Mouse (Mus musculus) ZHBTc4 (cell line): ENCODE results near the gene Myh9.

Source experiments
- DNase-seq: peaks from one replicate; pipeline ENCODE4 v3.0.0-alpha.2; 2011; ENCODE audit warnings: low read depth, low spot score

The Myh9 gene

GRCm38 (mm10) chr15:77789186-77789585 is 52.8 kb downstream of the Myh9 start:
- no peak for DNase-seq

- DNase-seq, result no peak
Measured at GRCm38 (mm10) chr15:77788356-77788755, 53.6 kb downstream of the Myh9 start.

GRCm38 (mm10) chr15:77785807-77786206 is 56.2 kb downstream of the Myh9 start:
- DNase-seq, result no peak

GRCm38 (mm10) chr15:77784039-77784824 is 57.7 kb downstream of the Myh9 start:
- no peak for DNase-seq

- peak; percentile 77 for DNase-seq
Measured at GRCm38 (mm10) chr15:77782449-77783014, 59.4 kb downstream of the Myh9 start.

GRCm38 (mm10) chr15:77775186-77775963 is 66.6 kb downstream of the Myh9 start:
- DNase-seq, result peak; percentile 93

- no peak for DNase-seq
Measured at GRCm38 (mm10) chr15:77774303-77774702, 67.7 kb downstream of the Myh9 start.

- no peak for DNase-seq
Measured at GRCm38 (mm10) chr15:77773099-77773915, 68.7 kb downstream of the Myh9 start.

- DNase-seq, result no peak
Measured at GRCm38 (mm10) chr15:77770942-77771341, 71.0 kb downstream of the Myh9 start.

- DNase-seq, result no peak
Measured at GRCm38 (mm10) chr15:77770341-77770740, 71.6 kb downstream of the Myh9 start.

- no peak for DNase-seq
Measured at GRCm38 (mm10) chr15:77766981-77767380, 75.0 kb downstream of the Myh9 start.

- DNase-seq, result no peak
Measured at GRCm38 (mm10) chr15:77765484-77766093, 76.4 kb downstream of the Myh9 start.

GRCm38 (mm10) chr15:77764391-77765006 is 77.5 kb downstream of the Myh9 start:
- DNase-seq, result no peak

GRCm38 (mm10) chr15:77763702-77764101 is 78.3 kb downstream of the Myh9 start:
- DNase-seq, result no peak

GRCm38 (mm10) chr15:77763050-77763449 is 78.9 kb downstream of the Myh9 start:
- no peak for DNase-seq

GRCm38 (mm10) chr15:77761561-77762380 is 80.2 kb downstream of the Myh9 start:
- peak; percentile 89 for DNase-seq

- no peak for DNase-seq
Measured at GRCm38 (mm10) chr15:77761083-77761482, 80.9 kb downstream of the Myh9 start.

- peak; percentile 30 for DNase-seq
Measured at GRCm38 (mm10) chr15:77760037-77760436, 81.9 kb downstream of the Myh9 start.

GRCm38 (mm10) chr15:77757586-77758226 is 84.3 kb downstream of the Myh9 start:
- peak; percentile 46 for DNase-seq
